Mouse (Mus musculus): Measurements from ENCODE around the gene Cptp.

- TF ChIP-seq CTCF (IDR thresholded peaks at IDR 0.05; ENCODE audit: low read depth): no peak
- TF ChIP-seq EP300 (IDR thresholded peaks at IDR 0.05; ENCODE audit: low read depth): no peak
Observed at GRCm38 (mm10) chr4:155840076-155841002, 28.9 kb downstream of the Cptp start.
